Mouse (Mus musculus) CH12.LX (cell line): ENCODE data around the gene Fam98a. TPM values are rescaled to one million over a fixed set of nuclear protein-coding genes. Genes with fewer than 3 reads are reported as not detected.
A peak's percentile ranks its signal among the peaks of the same experiment; 100 is the strongest.

Experiments used
- DNase-seq: peaks from one replicate; pipeline ENCODE4 v3.0.0-alpha.2; 2013; ENCODE audit errors: extremely low read depth
- H3K27ac ChIP-seq: 2 replicates; pipeline ENCODE4 v1.5.1; 2012; ENCODE audit warnings: low read depth, mild to moderate bottlenecking, control low read depth, moderate library complexity; ENCODE audit not compliant: insufficient read depth
- H3K27me3 ChIP-seq: replicated peaks from 2 replicates; pipeline ENCODE3; 2012; ENCODE audit warnings: inconsistent platforms
- H3K36me3 ChIP-seq, 2 experiments: replicated peaks in 1 of 2; 2 replicates each; pipeline versions ENCODE3 to v1.6.1; 2012; ENCODE audit warnings: inconsistent platforms in 1 of 2, low read length in 1 of 2, mild to moderate bottlenecking in 1 of 2, mixed read lengths in 1 of 2, moderate library complexity in 1 of 2; ENCODE audit not compliant: control insufficient read depth in 1 of 2, insufficient read depth in 1 of 2
- H3K4me1 ChIP-seq, 2 experiments: 2 replicates each; pipeline ENCODE4 v1.6.1; 2012; ENCODE audit warnings: inconsistent platforms in 1 of 2, moderate library complexity in 1 of 2; ENCODE audit not compliant: insufficient read depth in 2 of 2, control insufficient read depth in 1 of 2
- H3K4me2 ChIP-seq: 2 replicates; pipeline ENCODE4 v1.6.1; 2012; ENCODE audit warnings: low read depth, mild to moderate bottlenecking, control low read depth; ENCODE audit not compliant: poor library complexity, insufficient read depth, severe bottlenecking
- H3K4me3 ChIP-seq, 3 experiments: fragments of 150-350 bp in 1 of 3; sonication (generic) in 1 of 3; replicated peaks in 1 of 3; 2 replicates each; pipeline versions ENCODE3 to v1.5.1; 2011 to 2012; ENCODE audit warnings: low read depth in 2 of 3, low read length in 2 of 3, mild to moderate bottlenecking in 2 of 3, moderate library complexity in 2 of 3, control low read depth in 1 of 3, improper control_type of control experiment in 1 of 3, inconsistent platforms in 1 of 3, mixed read lengths in 1 of 3; ENCODE audit not compliant: poor library complexity in 1 of 3
- H3K79me2 ChIP-seq: replicated peaks from 2 replicates; pipeline ENCODE4 v1.6.1; 2012; ENCODE audit warnings: mild to moderate bottlenecking, moderate library complexity; ENCODE audit not compliant: control insufficient read depth, poor library complexity, insufficient read depth, severe bottlenecking; ENCODE audit errors: extremely low read depth
- H3K9ac ChIP-seq: 2 replicates; pipeline ENCODE4 v1.6.1; 2012; ENCODE audit warnings: low read depth, mild to moderate bottlenecking, control low read depth, moderate library complexity; ENCODE audit not compliant: insufficient read depth
- H3K9me3 ChIP-seq: replicated peaks from 2 replicates; pipeline ENCODE3; 2012; ENCODE audit warnings: low read length, inconsistent platforms, mixed read lengths
- BHLHE40 ChIP-seq: IDR thresholded peaks from 2 replicates; pipeline ENCODE4 v1.6.1; 2011; ENCODE audit warnings: mild to moderate bottlenecking, low read depth, low read length, improper control_type of control experiment
- CHD1 ChIP-seq: IDR thresholded peaks from 2 replicates; pipeline ENCODE4 v1.6.1; 2012; ENCODE audit warnings: low read depth, low read length, improper control_type of control experiment, inconsistent platforms
- CHD2 ChIP-seq: IDR thresholded peaks from 2 replicates; pipeline ENCODE4 v1.6.1; 2011; ENCODE audit warnings: low read length, improper control_type of control experiment
- CTCF ChIP-seq, 2 experiments: IDR thresholded peaks in 1 of 2; conservative IDR thresholded peaks in 1 of 2; 2 replicates each; pipeline ENCODE4 v1.5.1; 2011 to 2012; ENCODE audit warnings: low read depth in 2 of 2, low read length in 2 of 2, improper control_type of control experiment in 1 of 2, inconsistent platforms in 1 of 2, mild to moderate bottlenecking in 1 of 2, moderate library complexity in 1 of 2
- ELF1 ChIP-seq: IDR thresholded peaks from 2 replicates; pipeline ENCODE4 v1.6.1; 2014; ENCODE audit warnings: low read depth, mild to moderate bottlenecking, inconsistent platforms, low read length, improper control_type of control experiment
- EP300 ChIP-seq: IDR thresholded peaks from 2 replicates; pipeline ENCODE4 v1.6.1; 2011; ENCODE audit warnings: low read length, improper control_type of control experiment
- ETS1 ChIP-seq: conservative IDR thresholded peaks from 2 replicates; pipeline ENCODE4 v1.6.1; 2012; ENCODE audit warnings: low read depth, mild to moderate bottlenecking, inconsistent platforms, low read length, improper control_type of control experiment, moderate library complexity
- GABPA ChIP-seq: IDR thresholded peaks from 2 replicates; pipeline ENCODE4 v1.6.1; 2012; ENCODE audit warnings: low read depth, low read length, improper control_type of control experiment, inconsistent platforms; ENCODE audit not compliant: insufficient replicate concordance
- JUN ChIP-seq: IDR thresholded peaks from 2 replicates; pipeline ENCODE4 v1.6.1; 2011; ENCODE audit warnings: low read depth, mild to moderate bottlenecking, low read length, improper control_type of control experiment, moderate library complexity; ENCODE audit not compliant: insufficient read depth
- JUND ChIP-seq: conservative IDR thresholded peaks from 2 replicates; pipeline ENCODE4 v1.6.1; 2011; ENCODE audit warnings: low read depth, low read length, improper control_type of control experiment
- MYC ChIP-seq: IDR thresholded peaks from 2 replicates; pipeline ENCODE4 v1.6.1; 2011; ENCODE audit warnings: low read depth, mild to moderate bottlenecking, improper control_type of control experiment, low read length
- NELFE ChIP-seq: IDR thresholded peaks from 2 replicates; pipeline ENCODE4 v1.6.1; 2011; ENCODE audit warnings: low read depth, low read length, improper control_type of control experiment
- NRF1 ChIP-seq: IDR thresholded peaks from 2 replicates; pipeline ENCODE4 v1.6.1; 2014; ENCODE audit warnings: low read depth, mild to moderate bottlenecking, inconsistent platforms, low read length, improper control_type of control experiment, moderate library complexity
- POLR2A ChIP-seq: IDR thresholded peaks from 2 replicates; pipeline ENCODE4 v1.6.1; 2011; ENCODE audit warnings: low read depth, mild to moderate bottlenecking, improper control_type of control experiment, low read length
- UBTF ChIP-seq: IDR thresholded peaks from 2 replicates; pipeline ENCODE4 v1.6.1; 2012; ENCODE audit warnings: low read depth, mild to moderate bottlenecking, inconsistent platforms, low read length, improper control_type of control experiment, moderate library complexity
- ZKSCAN1 ChIP-seq: IDR thresholded peaks from 2 replicates; pipeline ENCODE4 v1.6.1; 2012; ENCODE audit warnings: low read depth, inconsistent platforms, low read length, improper control_type of control experiment, borderline replicate concordance
- ZMIZ1 ChIP-seq: IDR thresholded peaks from 2 replicates; pipeline ENCODE4 v1.6.1; 2012; ENCODE audit warnings: low read depth, mild to moderate bottlenecking, inconsistent platforms, low read length, improper control_type of control experiment
- ZNF384 ChIP-seq: IDR thresholded peaks from 2 replicates; pipeline ENCODE4 v1.6.1; 2012; ENCODE audit warnings: low read depth, low read length, improper control_type of control experiment, inconsistent platforms
- dilution Hi-C: fragments of 300-500 bp; cut with MboI; formaldehyde crosslinking; loops from 2 replicates; pipeline ENCODE4 v1.14.3; 2020; ENCODE audit warnings: low sequenced_read_pairs; ENCODE audit not compliant: extremely low pct_unique_long_range_greater_than_20kb, extremely low pct_ligation_motif_present
- in situ Hi-C: fragments of 300-500 bp; cut with MboI; formaldehyde crosslinking; loops from 3 replicates; pipeline ENCODE4 v1.14.3; 2019; ENCODE audit warnings: low sequenced_read_pairs, low pct_ligation_motif_present, low pct_unique_long_range_greater_than_20kb, mixed read lengths
- polyA plus RNA-seq: library from polyadenylated mRNA; unstranded; fragments of >175 nt; gene quantifications from 2 replicates; pipeline ENCODE4 v1.2.1, GENCODE M21; 2012; ENCODE audit warnings: low read depth; ENCODE audit not compliant: insufficient read length
- total RNA-seq, 2 experiments: library from RNA; depleted of rRNA; stranded (reverse); fragments of 300-350 nt in 1 of 2; fragments of >200 nt in 1 of 2; gene quantifications; 2 replicates each; pipeline ENCODE4 v1.2.3; 2012 to 2014

Gene Fam98a
- total and polyA plus RNA-seq, 3 experiments, result 36.0 to 92.0 (median 37.8) TPM

GRCm38 (mm10) chr17:75557031-75557430, 5.3 kb upstream of the Fam98a start:
- no peaks in the 10 kb centered on the region for H3K79me2 ChIP-seq
- in situ Hi-C loops, result no loop called here
- H3K9me3 ChIP-seq, result peaks cover 8% of the 10 kb centered on the region
- no peak overlapping the region for H3K4me2 ChIP-seq
- no peaks in the 10 kb centered on the region for H3K36me3 ChIP-seq
- dilution Hi-C loops, result no loop called here
- H3K27ac ChIP-seq, result no peak overlapping the region
- DNase-seq, result no peak
- TF ChIP-seq ZMIZ1, result no peak
- TF ChIP-seq CTCF (conservative IDR thresholded peaks at IDR 0.05 in 1 of 2, IDR thresholded peaks at IDR 0.05 in 1 of 2; ENCODE audit: low read depth in 2 of 2, low read length in 2 of 2), result no peak
- no peak for TF ChIP-seq ELF1
- no peak for TF ChIP-seq JUND
- no peak for TF ChIP-seq CHD2
- TF ChIP-seq CHD1, result no peak
- TF ChIP-seq NELFE, result no peak
- TF ChIP-seq ZNF384, result no peak
- TF ChIP-seq EP300, result no peak
- no peak for TF ChIP-seq ZKSCAN1
- TF ChIP-seq UBTF, result no peak
- TF ChIP-seq BHLHE40, result no peak
- no peak overlapping the region for H3K9ac ChIP-seq
- H3K27me3 ChIP-seq, result no peaks in the 10 kb centered on the region
- peaks cover 0 to 8% of the 10 kb centered on the region in 2 experiments; a peak in 1 of 4 replicates for H3K4me1 ChIP-seq
- H3K4me3 ChIP-seq, result no peak overlapping the region

DNA sequence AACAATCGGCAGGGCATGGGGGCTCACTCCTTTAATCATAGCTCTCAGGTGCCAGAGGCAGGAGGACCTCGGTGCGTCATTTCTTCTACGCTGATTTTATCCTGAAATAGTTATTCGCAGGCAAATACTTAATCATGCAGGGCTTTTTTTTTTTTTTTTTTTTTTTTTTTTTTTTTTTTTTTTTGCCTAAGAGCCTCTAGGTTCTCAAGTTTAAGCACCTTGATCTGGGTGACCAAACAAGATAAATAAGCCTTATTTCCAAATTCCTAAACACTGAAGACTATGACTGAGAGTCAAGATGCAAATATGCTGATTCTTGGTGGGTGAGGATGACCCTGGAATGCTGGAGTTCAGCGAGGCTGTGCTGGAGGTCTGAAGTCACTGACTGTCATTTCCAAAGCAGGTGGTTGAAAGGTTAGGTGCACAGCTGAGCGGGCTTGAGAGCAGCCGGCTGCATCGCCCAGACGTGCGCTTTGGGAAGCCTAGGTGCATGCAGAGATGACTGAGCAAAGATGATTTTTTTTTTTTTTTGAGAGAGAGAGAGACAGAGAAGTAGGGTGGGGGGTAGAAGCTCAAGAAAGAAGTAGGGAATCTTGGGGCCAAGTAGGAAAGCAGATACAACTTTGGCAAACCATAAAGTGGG, 854 bp downstream of the Fam98a start:
- H3K9ac ChIP-seq, result peak overlapping the region; percentile 86
- peaks cover 8 to 40% of the 10 kb centered on the region in 2 experiments for H3K4me1 ChIP-seq
- DNase-seq, result peak; percentile 50
- H3K4me2 ChIP-seq, result peak overlapping the region; percentile 88
- in situ Hi-C loops, result no loop called here
- H3K27me3 ChIP-seq, result no peaks in the 10 kb centered on the region
- peaks cover 37% of the 10 kb centered on the region for H3K79me2 ChIP-seq
- peaks cover 13 to 29% of the 10 kb centered on the region in 2 experiments for H3K36me3 ChIP-seq
- H3K9me3 ChIP-seq, result no peaks in the 10 kb centered on the region
- dilution Hi-C loops, result no loop called here
- TF ChIP-seq ETS1 (peak; percentile 48; the same call in 1 of the 2 replicates), CHD2 (no peak), JUND (no peak), MYC (no peak), NRF1 (no peak), BHLHE40 (0 out of 2 replicates have a peak, but pooled peaks have one; percentile 2), EP300 (no peak), GABPA (no peak), POLR2A (no peak), JUN (no peak), ZNF384 (peak; percentile 79)
- peak overlapping the region; percentile 84 to 95 (median 94) for H3K4me3 ChIP-seq
- H3K27ac ChIP-seq, result peak overlapping the region; percentile 57
